Mouse (Mus musculus) yolk sac, embryonic 10.5 days (tissue): ENCODE measurements at regions not wholly inside any gene's neighbourhood (a gene's known extent, or its start where the extent isn't known, plus 50 kb on each side); places are given as distances from the start of the nearest gene placed in this dataset.
A peak's percentile ranks its signal among the peaks of the same experiment; 100 is the strongest.

Source experiments
- DNase-seq: peaks from one replicate; pipeline ENCODE4 v3.0.0-alpha.2; 2017; ENCODE audit warnings: low spot score

GRCm38 (mm10) chr13:80946034-80946433 lies 62.9 kb downstream of the Arrdc3 start:
- no peak for DNase-seq

GRCm38 (mm10) chr13:80947705-80948104 lies 64.5 kb downstream of the Arrdc3 start:
- DNase-seq: no peak

- DNase-seq: no peak
These were observed 66.0 kb downstream of the Arrdc3 start for GRCm38 (mm10) chr13:80949133-80949697.

- DNase-seq: no peak
These were observed 67.1 kb downstream of the Arrdc3 start for GRCm38 (mm10) chr13:80950239-80950638.

- no peak for DNase-seq
These were observed 67.6 kb downstream of the Arrdc3 start for GRCm38 (mm10) chr13:80950803-80951202.

DNA sequence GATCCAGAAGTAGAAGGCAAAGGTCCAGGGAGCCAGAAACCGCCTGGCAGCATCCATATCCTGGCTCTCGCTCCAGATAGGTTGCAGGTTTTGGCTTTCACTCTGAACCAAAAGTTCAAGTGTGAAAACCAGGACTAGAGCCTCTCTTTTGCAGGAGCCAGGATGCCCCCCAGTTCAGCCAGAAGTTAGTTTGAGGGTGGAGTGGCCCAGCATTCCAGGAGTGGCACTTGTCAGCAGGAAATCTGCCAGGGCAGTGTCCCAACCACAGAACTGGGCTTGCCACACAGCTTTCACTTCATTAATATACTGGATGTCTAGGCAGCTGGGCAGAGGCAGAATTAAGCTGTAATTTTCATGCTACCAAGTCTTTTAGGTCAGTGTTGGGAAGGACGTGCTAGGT lies 68.1 kb downstream of the Arrdc3 start:
- no peak for DNase-seq

- DNase-seq: no peak
These were observed 69.7 kb downstream of the Arrdc3 start for GRCm38 (mm10) chr13:80952851-80953250.

DNA sequence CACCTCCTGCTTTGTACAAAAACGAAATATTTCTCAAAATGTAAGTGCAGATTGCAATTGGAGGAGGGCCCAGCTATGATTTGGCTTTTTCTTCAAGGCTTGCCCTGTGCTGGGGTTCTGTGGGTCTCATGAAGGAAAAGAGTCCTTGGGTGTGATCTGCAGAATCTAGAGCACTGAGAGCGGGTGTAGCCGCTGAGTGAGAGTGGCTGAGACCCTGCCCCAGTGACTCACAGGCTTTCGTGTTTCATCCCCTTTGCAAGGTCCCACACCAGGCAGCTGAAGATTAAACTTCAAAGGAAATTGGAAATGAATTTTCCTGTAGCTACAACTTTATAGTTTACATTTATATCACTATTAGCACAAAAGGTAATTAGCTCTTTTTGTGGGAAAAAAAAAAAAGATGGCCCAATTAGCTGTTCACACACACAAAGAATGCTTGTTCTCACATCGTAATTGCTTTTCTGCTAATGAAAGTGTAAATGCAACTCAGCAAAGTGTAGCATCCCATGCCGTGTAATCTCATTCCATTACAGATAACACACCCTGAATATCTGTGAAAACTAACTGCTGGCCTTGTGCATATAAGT lies 71.0 kb downstream of the Arrdc3 start:
- DNase-seq: no peak

DNA sequence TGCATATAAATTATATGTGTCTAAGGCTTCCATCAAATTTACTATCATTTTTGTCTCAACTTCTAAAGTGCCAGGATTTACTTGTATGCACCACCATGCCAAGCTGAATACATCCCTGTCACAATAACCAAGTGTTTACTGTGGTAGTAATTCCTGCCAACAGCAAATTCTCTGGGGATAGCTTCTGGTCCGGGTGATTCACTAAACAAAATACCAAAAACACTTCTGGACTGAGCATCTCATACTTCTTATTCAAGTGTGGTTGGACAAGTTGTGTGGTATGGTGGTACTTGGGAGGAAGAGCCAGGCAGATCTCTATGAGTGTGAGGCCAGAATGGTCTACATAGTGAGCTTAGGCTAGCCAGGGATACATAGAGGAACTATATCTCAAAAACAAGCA lies 73.8 kb downstream of the Arrdc3 start:
- no peak for DNase-seq

DNA sequence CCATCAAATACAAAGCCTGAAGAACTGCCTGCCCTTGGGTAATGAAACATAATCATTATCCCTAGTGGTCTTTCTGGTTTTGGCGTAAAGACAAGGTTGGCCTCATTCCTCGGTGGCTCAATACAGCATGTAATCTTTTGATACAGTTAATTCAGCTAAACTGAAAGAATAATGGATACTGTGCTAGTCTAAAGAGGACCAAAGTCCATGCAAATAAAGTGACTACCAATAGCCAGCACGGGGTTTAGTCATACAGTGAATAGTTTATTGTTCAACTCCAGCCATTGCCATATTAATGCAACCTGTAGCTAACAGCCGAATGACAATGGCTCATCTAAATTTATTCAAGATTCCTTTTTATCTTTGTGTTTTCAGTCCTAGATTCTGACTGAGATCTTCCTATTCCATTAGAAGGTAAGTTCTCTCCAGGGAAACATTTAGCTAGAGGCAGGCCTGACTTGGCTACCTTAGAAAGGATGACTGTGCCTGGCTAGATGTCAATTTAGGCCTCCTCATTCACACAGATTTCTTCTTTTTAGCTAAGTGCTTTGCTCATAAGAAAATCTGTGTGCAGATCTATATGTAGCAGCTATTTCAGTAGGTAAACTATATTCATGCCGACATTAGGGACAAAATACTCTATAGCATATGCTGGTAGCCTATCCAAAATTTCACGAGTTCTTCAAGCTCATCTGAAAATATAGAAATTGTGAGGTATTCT lies 74.4 kb downstream of the Arrdc3 start:
- DNase-seq: no peak

DNA sequence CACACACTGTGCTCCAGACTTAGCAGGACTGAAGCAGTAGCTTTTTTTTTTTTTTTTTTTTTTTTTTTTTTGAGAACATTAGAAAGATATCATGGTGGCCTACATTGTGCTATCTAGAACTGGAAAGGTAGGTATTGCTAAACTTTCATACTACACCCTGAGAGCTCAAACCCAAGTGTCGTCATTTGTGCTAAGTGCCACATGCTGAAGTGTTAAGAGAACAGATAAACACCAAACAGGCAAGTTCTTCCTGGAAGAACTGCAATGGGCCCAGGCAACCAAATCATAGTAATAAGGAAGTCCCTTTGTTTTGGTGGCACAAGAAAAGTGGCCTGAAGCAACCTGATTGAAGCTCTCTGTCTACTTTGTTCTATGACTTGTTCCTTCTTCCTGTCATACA lies 76.6 kb downstream of the Arrdc3 start:
- DNase-seq: no peak

- no peak for DNase-seq
These were observed 78.9 kb downstream of the Arrdc3 start for GRCm38 (mm10) chr13:80961985-80962617.

GRCm38 (mm10) chr13:80962789-80963590 lies 79.8 kb downstream of the Arrdc3 start:
- peak; percentile 86 for DNase-seq

DNA sequence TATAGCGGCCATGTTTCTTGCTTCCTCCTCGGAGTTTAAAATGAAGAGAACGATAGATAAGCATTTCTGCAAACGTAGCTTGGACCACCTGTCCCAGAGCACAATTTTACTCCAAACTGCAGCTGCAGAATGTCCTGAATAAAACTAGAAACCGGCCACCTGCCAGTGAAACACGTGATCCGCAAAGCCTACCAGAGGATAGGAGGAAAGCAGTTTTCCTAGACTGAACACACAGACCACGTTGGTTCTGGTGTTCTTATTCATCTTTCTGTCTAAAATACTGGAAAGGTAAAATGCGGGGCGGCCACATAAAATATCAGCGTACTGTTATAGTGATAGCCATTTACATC lies 80.4 kb downstream of the Arrdc3 start:
- no peak for DNase-seq

- no peak for DNase-seq
These were observed 88.5 kb downstream of the Arrdc3 start for GRCm38 (mm10) chr13:80971664-80972063.

GRCm38 (mm10) chr13:80974424-80974823 lies 91.2 kb downstream of the Arrdc3 start:
- DNase-seq: no peak

GRCm38 (mm10) chr13:80977266-80977665 lies 94.1 kb downstream of the Arrdc3 start:
- no peak for DNase-seq

GRCm38 (mm10) chr13:80981201-80981600 lies 98.0 kb downstream of the Arrdc3 start:
- DNase-seq: no peak

DNA sequence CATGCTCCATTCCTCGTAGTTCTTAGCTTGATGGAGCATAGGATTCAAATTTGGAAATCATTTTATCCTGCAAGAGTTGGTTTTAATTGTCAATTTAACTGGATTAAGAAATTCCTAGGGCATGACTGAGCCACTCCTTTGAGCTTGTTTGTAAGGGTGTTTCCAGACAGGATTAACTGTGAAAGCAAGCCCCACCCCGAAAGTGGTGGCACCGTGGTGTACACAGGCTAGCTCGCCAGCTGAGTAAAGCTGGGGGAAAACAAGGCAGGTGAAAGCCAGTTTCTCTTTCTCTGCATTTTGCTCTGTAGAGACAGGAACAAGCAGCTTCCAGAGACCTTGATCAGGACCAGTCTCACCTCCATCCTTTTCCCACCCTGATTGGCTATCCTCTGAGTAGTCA lies 103.5 kb downstream of the Arrdc3 start:
- no peak for DNase-seq

GRCm38 (mm10) chr13:80989756-80990155 lies 106.6 kb downstream of the Arrdc3 start:
- DNase-seq: no peak

GRCm38 (mm10) chr13:80992342-80992741 lies 109.2 kb downstream of the Arrdc3 start:
- no peak for DNase-seq
